Mouse (Mus musculus): Measurements from ENCODE around the gene Fgfrl1.

Fgfrl1 gene

GRCm38 (mm10) chr5:108708419-108708818 lies 16.2 kb downstream of the Fgfrl1 start:
- TF ChIP-seq GATA4 (IDR thresholded peaks at IDR 0.05; ENCODE audit: insufficient replicate concordance, low read length), result no peak

GRCm38 (mm10) chr5:108708981-108709731 lies 17.0 kb downstream of the Fgfrl1 start:
- no peak for TF ChIP-seq GATA4 (IDR thresholded peaks at IDR 0.05; ENCODE audit: insufficient replicate concordance, low read length)

GRCm38 (mm10) chr5:108711968-108712367 lies 19.8 kb downstream of the Fgfrl1 start:
- no peak for TF ChIP-seq GATA4 (IDR thresholded peaks at IDR 0.05; ENCODE audit: insufficient replicate concordance, low read length)

GRCm38 (mm10) chr5:108713096-108713495 lies 20.9 kb downstream of the Fgfrl1 start:
- no peak for TF ChIP-seq GATA4 (IDR thresholded peaks at IDR 0.05; ENCODE audit: insufficient replicate concordance, low read length)

- TF ChIP-seq GATA4 (IDR thresholded peaks at IDR 0.05; ENCODE audit: insufficient replicate concordance, low read length), result no peak
Observed at GRCm38 (mm10) chr5:108713691-108714090, 21.5 kb downstream of the Fgfrl1 start.

GRCm38 (mm10) chr5:108714149-108714548 lies 22.0 kb downstream of the Fgfrl1 start:
- TF ChIP-seq GATA4 (IDR thresholded peaks at IDR 0.05; ENCODE audit: insufficient replicate concordance, low read length), result no peak

GRCm38 (mm10) chr5:108715974-108716373 lies 23.8 kb downstream of the Fgfrl1 start:
- TF ChIP-seq GATA4 (IDR thresholded peaks at IDR 0.05; ENCODE audit: insufficient replicate concordance, low read length), result no peak

- no peak for TF ChIP-seq GATA4 (IDR thresholded peaks at IDR 0.05; ENCODE audit: insufficient replicate concordance, low read length)
Observed at GRCm38 (mm10) chr5:108718051-108718450, 25.9 kb downstream of the Fgfrl1 start.

- no peak for TF ChIP-seq GATA4 (IDR thresholded peaks at IDR 0.05; ENCODE audit: insufficient replicate concordance, low read length)
Observed at GRCm38 (mm10) chr5:108719761-108720160, 27.6 kb downstream of the Fgfrl1 start.

- TF ChIP-seq GATA4 (IDR thresholded peaks at IDR 0.05; ENCODE audit: insufficient replicate concordance, low read length), result no peak
Observed at GRCm38 (mm10) chr5:108724006-108724405, 31.8 kb downstream of the Fgfrl1 start.

- TF ChIP-seq GATA4 (IDR thresholded peaks at IDR 0.05; ENCODE audit: insufficient replicate concordance, low read length), result no peak
Observed at GRCm38 (mm10) chr5:108726557-108727248, 34.5 kb downstream of the Fgfrl1 start.

GRCm38 (mm10) chr5:108727425-108727824 lies 35.2 kb downstream of the Fgfrl1 start:
- no peak for TF ChIP-seq GATA4 (IDR thresholded peaks at IDR 0.05; ENCODE audit: insufficient replicate concordance, low read length)

- TF ChIP-seq GATA4 (IDR thresholded peaks at IDR 0.05; ENCODE audit: insufficient replicate concordance, low read length), result no peak
Observed at GRCm38 (mm10) chr5:108741844-108742243, 49.7 kb downstream of the Fgfrl1 start.

- TF ChIP-seq GATA4 (IDR thresholded peaks at IDR 0.05; ENCODE audit: insufficient replicate concordance, low read length), result no peak
Observed at GRCm38 (mm10) chr5:108742596-108742995, 50.4 kb downstream of the Fgfrl1 start.

GRCm38 (mm10) chr5:108743856-108744255 lies 51.7 kb downstream of the Fgfrl1 start:
- TF ChIP-seq GATA4 (IDR thresholded peaks at IDR 0.05; ENCODE audit: insufficient replicate concordance, low read length), result no peak

- TF ChIP-seq GATA4 (IDR thresholded peaks at IDR 0.05; ENCODE audit: insufficient replicate concordance, low read length), result no peak
Observed at GRCm38 (mm10) chr5:108744629-108745028, 52.4 kb downstream of the Fgfrl1 start.
